Mouse (Mus musculus) left cerebral cortex, adult 18-20 months (tissue): ENCODE measurements around the gene Traf2. TPM values are rescaled to one million over a fixed set of nuclear protein-coding genes. Genes with fewer than 3 reads are reported as not detected.

Experiments used
- DNase-seq, 2 experiments: peaks; one replicate each; pipeline ENCODE4 v3.0.0; 2021 to 2022; ENCODE audit warnings: low spot score in 2 of 2, mixed read lengths in 1 of 2
- total RNA-seq, 2 experiments: library from RNA; stranded (reverse); gene quantifications; 2 replicates each; pipeline ENCODE4 v1.2.3; 2021

Traf2 gene
- total RNA-seq, 2 experiments from 2014 or later, result 11.6 to 11.9 TPM

- no peak for DNase-seq
These were observed 47.9 kb downstream of the Traf2 start for GRCm38 (mm10) chr2:25498622-25499478.

DNA sequence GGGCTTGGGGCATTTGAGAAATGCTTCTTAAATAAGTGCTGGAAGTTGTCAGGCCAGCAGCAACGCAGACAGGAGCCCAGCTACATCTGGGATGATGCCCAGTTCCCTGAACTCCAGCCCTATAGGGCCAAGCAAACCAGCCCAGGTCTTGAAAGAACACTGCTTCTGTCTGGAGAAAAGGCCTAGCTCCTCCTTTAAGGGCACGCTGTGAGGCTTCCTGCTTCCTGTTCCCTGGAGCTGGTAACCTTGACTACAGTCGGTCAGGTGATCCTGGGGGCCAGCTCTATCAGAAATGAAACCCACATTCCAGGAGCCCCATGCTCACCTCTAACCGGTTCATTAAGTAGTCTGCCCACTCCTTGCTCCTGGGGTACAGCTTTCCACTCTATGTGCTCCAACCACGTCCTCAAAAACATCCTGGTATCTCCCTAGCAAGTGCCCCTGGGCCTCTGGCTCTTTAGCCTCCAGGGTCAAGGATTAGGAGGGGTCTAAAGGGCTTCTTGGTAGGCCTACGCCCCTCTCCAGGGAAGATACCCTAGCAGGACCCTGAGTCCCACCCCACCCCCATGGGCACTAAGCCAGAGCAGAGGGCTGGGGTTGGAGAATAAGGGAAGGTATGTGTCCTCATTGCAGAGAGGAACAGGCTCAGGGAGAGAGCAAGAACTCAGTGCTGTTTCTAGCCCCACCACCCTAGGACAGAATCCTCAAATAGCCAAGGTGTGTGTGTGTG lies 48.7 kb downstream of the Traf2 start:
- DNase-seq, result no peak

DNA sequence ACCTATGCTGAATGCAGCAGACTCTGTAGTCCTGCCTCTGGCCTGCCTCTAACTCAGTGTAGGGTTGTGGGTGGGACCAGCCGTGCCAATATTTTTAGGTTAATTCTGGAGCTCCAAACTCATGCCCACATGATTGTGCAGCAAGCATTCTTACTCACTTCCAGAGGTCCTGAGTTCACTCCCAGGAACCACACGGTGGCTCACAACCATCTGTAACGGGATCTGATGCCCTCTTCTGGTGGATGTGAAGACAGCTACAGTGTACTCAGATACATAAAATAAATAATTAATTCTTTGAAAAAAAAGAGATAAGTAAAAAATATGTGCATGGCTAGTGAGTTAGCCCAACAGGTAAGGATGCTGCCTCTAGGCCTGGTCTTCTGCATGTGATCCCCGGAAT lies 50.3 kb downstream of the Traf2 start:
- DNase-seq, result no peak

- DNase-seq, result no peak
These were observed 53.2 kb downstream of the Traf2 start, which contains the start of gene Lcn12 for GRCm38 (mm10) chr2:25493476-25493961. Lcn12 (minus strand) TSS chr2:25493911.

DNA sequence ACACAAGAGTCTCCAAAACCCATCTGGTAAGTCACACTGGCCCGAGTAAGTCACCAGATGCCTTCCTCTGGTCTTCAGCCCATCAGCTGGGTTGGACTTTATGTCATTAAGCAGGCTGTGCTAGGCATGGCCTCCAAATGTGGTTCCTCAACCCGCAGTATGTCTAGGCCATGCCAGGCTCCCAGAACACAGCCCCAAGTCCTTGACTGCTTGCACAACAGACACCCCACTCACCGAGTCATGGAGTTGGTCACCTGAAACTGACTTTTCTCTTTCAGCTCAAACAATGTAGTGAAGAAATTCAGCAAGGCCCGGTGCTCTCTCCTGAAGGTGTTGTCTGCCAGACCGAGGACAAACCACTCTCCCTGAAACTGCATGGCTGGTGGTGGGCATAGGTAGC lies 53.8 kb downstream of the Traf2 start:
- no peak for DNase-seq

- no peak for DNase-seq
These were observed 58.1 kb downstream of the Traf2 start for GRCm38 (mm10) chr2:25488671-25489068.

GRCm38 (mm10) chr2:25487965-25488670 lies 58.6 kb downstream of the Traf2 start:
- DNase-seq, result no peak

GRCm38 (mm10) chr2:25484901-25485647 lies 61.7 kb downstream of the Traf2 start:
- DNase-seq, result no peak

DNA sequence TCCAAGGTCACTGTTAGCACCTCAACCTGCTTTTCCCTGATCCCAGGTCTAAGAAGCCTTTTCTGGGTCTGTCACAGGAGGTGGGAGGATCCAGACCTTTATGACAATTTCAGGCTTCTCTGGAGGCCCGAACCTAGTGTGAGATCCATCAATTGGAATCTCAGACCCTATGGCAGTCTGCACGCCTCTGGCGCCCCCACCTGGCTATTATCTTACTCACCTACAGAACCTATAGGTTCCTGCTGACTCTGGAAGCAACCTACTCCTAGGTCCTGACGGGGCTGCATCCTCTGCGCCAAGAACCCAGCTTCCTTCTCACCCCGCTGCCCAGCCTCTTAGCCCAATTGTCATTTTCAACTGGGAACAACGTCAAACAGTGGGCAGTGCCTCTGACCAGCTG lies 63.8 kb downstream of the Traf2 start:
- peak in 1 of 2 experiments; percentile 44 for DNase-seq

DNA sequence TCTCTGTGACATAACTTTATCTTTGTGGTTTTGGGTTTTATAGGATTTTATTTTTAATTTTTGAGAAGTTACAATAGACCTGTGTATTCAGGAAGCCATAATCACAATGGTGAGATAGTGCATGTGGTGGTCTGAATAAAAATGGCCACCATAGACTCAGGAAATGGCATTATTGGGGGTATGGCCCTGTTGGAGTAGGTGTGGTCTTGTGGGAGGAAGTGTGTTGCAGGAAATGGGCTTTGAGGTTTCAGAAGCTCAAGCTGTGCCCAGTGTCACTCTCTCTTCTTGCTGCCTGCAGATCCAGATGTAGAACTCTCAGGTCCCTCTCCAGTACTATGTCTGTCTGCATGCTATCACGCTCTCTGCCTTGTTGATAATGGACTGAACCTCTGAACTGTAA lies 66.2 kb downstream of the Traf2 start:
- no peak for DNase-seq

- no peak for DNase-seq
These were observed 67.0 kb downstream of the Traf2 start for GRCm38 (mm10) chr2:25479551-25480311.

GRCm38 (mm10) chr2:25477967-25478675 lies 68.6 kb downstream of the Traf2 start:
- DNase-seq, result peak; percentile 59 to 62

DNA sequence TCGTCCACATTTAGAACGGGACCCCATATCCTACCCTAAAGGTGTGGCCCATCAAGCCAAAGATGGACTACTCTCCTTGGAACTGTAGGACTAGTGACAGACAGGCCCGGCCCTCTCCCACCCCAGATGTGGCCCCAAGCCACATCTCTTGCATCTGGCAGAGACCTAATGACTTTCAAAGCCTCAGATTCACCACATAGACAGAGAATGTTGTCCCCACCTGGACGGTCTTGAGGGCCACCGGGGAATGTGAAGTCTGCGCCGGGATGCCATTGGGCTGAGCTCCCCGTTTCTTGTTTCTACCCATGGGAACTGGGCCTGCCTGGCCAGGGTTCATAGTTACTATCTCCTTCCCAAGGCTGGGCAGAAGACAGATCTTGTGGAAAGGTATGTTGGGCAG lies 69.2 kb downstream of the Traf2 start:
- no peak for DNase-seq

GRCm38 (mm10) chr2:25472550-25472949 lies 74.2 kb downstream of the Traf2 start:
- no peak for DNase-seq

DNA sequence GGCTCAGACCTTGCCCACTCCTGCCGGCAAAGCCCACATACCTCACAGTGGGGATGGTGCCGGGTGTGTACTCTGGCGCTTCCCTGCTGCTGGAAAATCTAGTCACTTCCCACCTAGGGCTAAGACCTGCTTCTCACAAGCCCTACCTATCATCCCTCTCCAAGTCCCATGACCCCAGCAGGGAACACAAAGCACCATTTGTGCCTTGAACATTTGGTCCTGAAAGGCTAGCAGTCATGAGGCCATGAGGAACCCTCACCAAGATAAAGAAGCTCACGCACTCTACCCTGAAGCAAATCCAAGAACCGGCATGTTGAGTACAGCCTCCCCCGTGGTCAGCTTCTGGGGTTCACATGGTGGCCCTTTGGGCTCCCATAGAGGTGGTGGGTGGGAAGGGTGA lies 76.8 kb downstream of the Traf2 start, which contains the start of gene Ptgds:
Ptgds (minus strand) TSS at position 78 of the 400 bp plus-strand sequence.
- no peak for DNase-seq

DNA sequence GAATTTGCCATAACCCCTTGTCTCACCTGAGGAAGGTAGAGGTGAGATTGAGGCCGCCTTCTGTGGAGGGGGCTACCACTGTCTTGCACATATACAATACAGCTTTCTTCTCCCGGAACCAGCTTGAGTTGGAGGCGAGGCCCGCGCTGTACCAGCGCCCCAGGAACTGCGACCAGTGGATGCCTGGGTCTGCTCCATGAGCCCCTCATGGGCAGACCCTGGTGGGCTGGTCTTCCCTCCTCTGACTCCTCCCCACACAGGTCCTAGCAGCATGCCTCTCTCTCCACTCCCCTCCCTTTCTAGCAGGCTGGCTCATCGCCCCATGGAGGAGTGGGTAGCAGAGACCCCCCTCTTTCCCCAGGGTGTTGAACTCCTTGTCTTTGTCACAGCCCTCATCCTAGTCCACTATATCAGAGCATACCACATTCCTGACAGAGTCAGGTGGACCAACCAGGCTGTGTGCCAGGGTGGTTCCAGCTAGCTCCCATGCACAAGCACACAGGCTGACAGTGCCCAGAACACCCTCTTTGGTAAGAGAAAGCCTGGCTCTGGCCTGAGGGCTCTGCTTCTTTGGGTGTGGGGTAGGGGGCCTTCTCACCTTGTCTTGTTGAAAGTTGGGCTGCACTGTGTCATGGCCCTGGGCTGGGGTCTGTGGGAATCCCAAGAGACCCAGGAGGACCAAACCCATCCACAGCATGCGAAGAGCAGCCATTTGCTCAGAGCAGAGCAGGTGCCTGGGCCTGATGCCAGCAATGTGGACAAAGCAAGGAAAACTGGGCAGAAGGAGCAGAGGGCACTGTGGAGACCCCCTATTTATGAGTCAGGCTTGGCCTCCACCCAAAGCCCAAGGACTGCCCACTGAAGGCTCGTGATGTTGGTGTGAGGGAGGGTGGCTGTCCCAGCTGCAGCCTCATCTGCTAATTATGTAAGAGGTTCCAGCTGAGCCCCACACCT lies 77.5 kb downstream of the Traf2 start:
- DNase-seq, result peak; percentile 36
